Comparison of ENCODE assay signal across 30 mouse cellular contexts in genomic region chr12:11224722-11225121, GRCm38 (mm10). TPM values are rescaled to one million over a fixed set of nuclear protein-coding genes. Genes with fewer than 3 reads are reported as not detected.
A peak's percentile ranks its signal among the peaks of the same experiment; 100 is the strongest.
DNase-seq lines count a peak whose midpoint lies in the region; ATAC-seq lines count a peak whose summit lies in the region.
"Had no signal": no experiment of that assay in that cellular context is flagged by ENCODE, and none has a peak within 500 bp of the region (broad histone marks: within the 10 kb centered on the region; RNA-seq: fewer than 3 reads in every experiment).

No protein-coding gene starts in this region.

- no peak overlapping the region for H3K9ac ChIP-seq in heart, embryonic 12.5 days
- no peak overlapping the region for H3K9ac ChIP-seq in hindbrain, embryonic 11.5 days (ENCODE audit: low read depth, low read length)
- no peak overlapping the region for H3K9ac ChIP-seq in hindbrain, embryonic 14.5 days
- H3K9ac ChIP-seq: forebrain, postnatal 0 days; hindbrain, embryonic 15.5 days; intestine, embryonic 15.5 days; limb, embryonic 15.5 days; liver, embryonic 14.5 days; lung, embryonic 14.5 days; stomach, embryonic 15.5 days had no signal

- H3K36me3 ChIP-seq in heart, embryonic 12.5 days, result no peaks in the 10 kb centered on the region
- no peaks in the 10 kb centered on the region for H3K36me3 ChIP-seq in hindbrain, embryonic 11.5 days (ENCODE audit: control insufficient read depth, insufficient read depth, low read length)
- H3K36me3 ChIP-seq in hindbrain, embryonic 14.5 days (replicated peaks; ENCODE audit: control insufficient read depth, insufficient read depth), result no peaks in the 10 kb centered on the region
- no peaks in the 10 kb centered on the region for H3K36me3 ChIP-seq in limb, embryonic 10.5 days
- H3K36me3 ChIP-seq: hindbrain, embryonic 15.5 days; intestine, embryonic 15.5 days; limb, embryonic 15.5 days; stomach, embryonic 15.5 days had no signal

- no peak overlapping the region for H3K27ac ChIP-seq in heart, embryonic 12.5 days (ENCODE audit: poor library complexity, severe bottlenecking)
- no peak overlapping the region for H3K27ac ChIP-seq in hindbrain, embryonic 11.5 days (ENCODE audit: low read depth, low read length)
- H3K27ac ChIP-seq in hindbrain, embryonic 14.5 days, result no peak overlapping the region
- H3K27ac ChIP-seq in limb, embryonic 10.5 days, result 0 out of 2 replicates have a peak overlapping the region, but pooled peaks have one; percentile 50
- H3K27ac ChIP-seq: hindbrain, embryonic 15.5 days; intestine, embryonic 15.5 days; limb, embryonic 15.5 days; liver, embryonic 14.5 days; stomach, embryonic 15.5 days had no signal

- peaks cover 34% of the 10 kb centered on the region for H3K4me1 ChIP-seq in heart, embryonic 12.5 days (replicated peaks)
- 0 out of 2 replicates have a peak, but pooled peaks cover 2% of the 10 kb centered on the region for H3K4me1 ChIP-seq in hindbrain, embryonic 11.5 days (replicated peaks; ENCODE audit: control insufficient read depth, insufficient read depth, low read length)
- H3K4me1 ChIP-seq in hindbrain, embryonic 14.5 days (replicated peaks; ENCODE audit: control insufficient read depth, insufficient read depth, low read length), result peaks cover 10% of the 10 kb centered on the region; the same call in 1 of the 2 replicates
- H3K4me1 ChIP-seq in limb, embryonic 10.5 days, result peaks cover 27% of the 10 kb centered on the region
- H3K4me1 ChIP-seq: intestine, embryonic 15.5 days; limb, embryonic 15.5 days; stomach, embryonic 15.5 days had no signal

- ATAC-seq in heart, embryonic 12.5 days (ENCODE audit: insufficient number of reproducible peaks, low FRiP score), result no peak
- ATAC-seq in hindbrain, embryonic 11.5 days (ENCODE audit: low FRiP score), result no peak
- no peak for ATAC-seq in hindbrain, embryonic 14.5 days (ENCODE audit: low FRiP score)
- ATAC-seq: activated CD4-positive, CD25-positive, alpha-beta regulatory T cell, adult 4 months; forebrain, postnatal 0 days; intestine, embryonic 15.5 days had no signal

- 2% methylated on average over 5 of the region's 5 CpGs for WGBS in heart, embryonic 12.5 days
- 4% methylated on average over 5 of the region's 5 CpGs for WGBS in hindbrain, embryonic 11.5 days
- 2% methylated on average over 5 of the region's 5 CpGs for WGBS in hindbrain, embryonic 14.5 days
- 12% methylated on average over 5 of the region's 5 CpGs for WGBS in limb, embryonic 10.5 days

- H3K4me2 ChIP-seq in heart, embryonic 12.5 days, result peak overlapping the region; percentile 49
- no peak overlapping the region for H3K4me2 ChIP-seq in hindbrain, embryonic 11.5 days (replicated peaks; ENCODE audit: low read depth, low read length)
- H3K4me2 ChIP-seq in hindbrain, embryonic 14.5 days (replicated peaks), result no peak overlapping the region
- H3K4me2 ChIP-seq: hindbrain, embryonic 15.5 days; intestine, embryonic 15.5 days; limb, embryonic 15.5 days; lung, embryonic 14.5 days; stomach, embryonic 15.5 days had no signal

- intact Hi-C loops in heart, postnatal 14 days (cut with DNase I), result no loop called here

- DNase-seq in embryo, embryonic 10 days (ENCODE audit: low spot score), result peak; percentile 35
- DNase-seq in embryo, embryonic 9.5 days (ENCODE audit: extremely low spot score), result no peak
- DNase-seq in heart, postnatal 14 days, result no peak
- peak; percentile 10 for DNase-seq in hindbrain, embryonic 11.5 days (ENCODE audit: low spot score)
- DNase-seq in hindbrain, embryonic 14.5 days (ENCODE audit: low spot score), result no peak
- no peak for DNase-seq in limb, embryonic 10.5 days (ENCODE audit: low spot score)
- DNase-seq: adrenal gland, adult 8-10 months; cerebellum, adult 11-12 months; cerebellum, postnatal 10 days; forebrain, postnatal 0 days; gastrocnemius, postnatal 14 days; heart, postnatal 10 days; kidney, adult 8-10 months; kidney, postnatal 4 days; lung, embryonic 14.5 days; lung, postnatal 4 days; thymus, postnatal 25 days had no signal

- H3K9me3 ChIP-seq in heart, embryonic 12.5 days (replicated peaks), result no peaks in the 10 kb centered on the region
- H3K9me3 ChIP-seq in hindbrain, embryonic 11.5 days (ENCODE audit: control insufficient read depth, low read length), result no peaks in the 10 kb centered on the region
- H3K9me3 ChIP-seq in hindbrain, embryonic 14.5 days (ENCODE audit: control insufficient read depth, low read length), result no peaks in the 10 kb centered on the region
- no peaks in the 10 kb centered on the region for H3K9me3 ChIP-seq in limb, embryonic 10.5 days (replicated peaks)
- H3K9me3 ChIP-seq: hindbrain, embryonic 15.5 days; intestine, embryonic 15.5 days; limb, embryonic 15.5 days; stomach, embryonic 15.5 days had no signal

- no peaks in the 10 kb centered on the region for H3K27me3 ChIP-seq in heart, embryonic 12.5 days (replicated peaks)
- no peaks in the 10 kb centered on the region for H3K27me3 ChIP-seq in hindbrain, embryonic 11.5 days (ENCODE audit: control insufficient read depth, insufficient read depth, low read length)
- H3K27me3 ChIP-seq in hindbrain, embryonic 14.5 days (ENCODE audit: control insufficient read depth, insufficient read depth, low read length), result no peaks in the 10 kb centered on the region
- no peaks in the 10 kb centered on the region for H3K27me3 ChIP-seq in limb, embryonic 10.5 days (ENCODE audit: low read depth, poor library complexity, severe bottlenecking)
- H3K27me3 ChIP-seq: hindbrain, embryonic 15.5 days; intestine, embryonic 15.5 days; limb, embryonic 15.5 days; stomach, embryonic 15.5 days had no signal

- no peak overlapping the region for H3K4me3 ChIP-seq in heart, embryonic 12.5 days
- H3K4me3 ChIP-seq in hindbrain, embryonic 11.5 days (ENCODE audit: low read depth, low read length), result no peak overlapping the region
- H3K4me3 ChIP-seq in hindbrain, embryonic 14.5 days (replicated peaks; ENCODE audit: low read length), result no peak overlapping the region
- no peak overlapping the region for H3K4me3 ChIP-seq in limb, embryonic 10.5 days
- H3K4me3 ChIP-seq: hindbrain, embryonic 15.5 days; intestine, embryonic 15.5 days; limb, embryonic 15.5 days; stomach, embryonic 15.5 days had no signal

RNA-seq across cellular contexts. Expression of gene Msgn1, which starts 15.9 kb away (rescaled TPM):
- not detected in 2 replicates for polyA plus RNA-seq in heart, embryonic 12.5 days (2016; fragmentation: Nextera tagmentation; extraction: Ambion mirVana)
- not detected for total RNA-seq in heart, postnatal 14 days (2021)
- polyA plus RNA-seq in hindbrain, embryonic 11.5 days (2014; fragmentation: Nextera tagmentation; extraction: Ambion mirVana), result not detected in 2 replicates
- not detected in 2 replicates for polyA plus RNA-seq in hindbrain, embryonic 14.5 days (2014; fragmentation: Nextera tagmentation; extraction: Ambion mirVana)
- polyA plus RNA-seq in limb, embryonic 10.5 days (2016; fragmentation: Nextera tagmentation; extraction: Ambion mirVana), result 0.26 TPM in 1 of 2 replicates, not detected in the other
- total RNA-seq: adrenal gland, adult 8-10 months; forebrain, postnatal 0 days; gastrocnemius, postnatal 14 days; heart, postnatal 10 days; left cerebral cortex, adult 18-20 months; left cerebral cortex, postnatal 25 days; megakaryocyte-erythroid progenitor cell, adult 5-6 weeks; midbrain, postnatal 0 days had no signal
- polyA plus RNA-seq: activated CD4-positive, CD25-positive, alpha-beta regulatory T cell, adult 4 months; cortical plate, adult 2 months; forebrain, postnatal 0 days; hindbrain, embryonic 15.5 days; intestine, embryonic 15.5 days; limb, embryonic 15.5 days; liver, embryonic 14.5 days; lung, embryonic 14.5 days; midbrain, postnatal 0 days; neural tube, embryonic 14.5 days; stomach, embryonic 15.5 days had no signal

RNA-seq across cellular contexts. Expression of gene Gen1, which starts 40.9 kb away (rescaled TPM):
- 7.4 and 8.3 TPM in 2 replicates for polyA plus RNA-seq in heart, embryonic 12.5 days (2016; fragmentation: Nextera tagmentation; extraction: Ambion mirVana)
- 1 to 10 TPM; 1.9 to 2.4 TPM for total RNA-seq in heart, postnatal 14 days (2021)
- 13.1 and 15.8 TPM in 2 replicates for polyA plus RNA-seq in hindbrain, embryonic 11.5 days (2014; fragmentation: Nextera tagmentation; extraction: Ambion mirVana)
- 2.0 and 2.7 TPM in 2 replicates for polyA plus RNA-seq in hindbrain, embryonic 14.5 days (2014; fragmentation: Nextera tagmentation; extraction: Ambion mirVana)
- polyA plus RNA-seq in limb, embryonic 10.5 days (2016; fragmentation: Nextera tagmentation; extraction: Ambion mirVana), result 21.9 and 23.1 TPM in 2 replicates

RNA-seq across cellular contexts. Expression of gene Smc6, which starts 41.0 kb away (rescaled TPM):
- 124 and 125 TPM in 2 replicates for polyA plus RNA-seq in heart, embryonic 12.5 days (2016; fragmentation: Nextera tagmentation; extraction: Ambion mirVana)
- 10 to 100 TPM; 41.2 to 45.0 TPM for total RNA-seq in heart, postnatal 14 days (2021)
- polyA plus RNA-seq in hindbrain, embryonic 11.5 days (2014; fragmentation: Nextera tagmentation; extraction: Ambion mirVana), result 122 and 154 TPM in 2 replicates
- 88.4 and 92.7 TPM in 2 replicates for polyA plus RNA-seq in hindbrain, embryonic 14.5 days (2014; fragmentation: Nextera tagmentation; extraction: Ambion mirVana)
- polyA plus RNA-seq in limb, embryonic 10.5 days (2016; fragmentation: Nextera tagmentation; extraction: Ambion mirVana), result 137 and 143 TPM in 2 replicates

Comparison
In these comparisons a context has a peak if more than half of its experiments do, and no peak if none do; other contexts are left out.
1. DNase-seq: peak in embryo, embryonic 10 days (single experiment) and hindbrain, embryonic 11.5 days (single experiment); none in embryo, embryonic 9.5 days (single experiment), heart, postnatal 14 days (0 of 2), hindbrain, embryonic 14.5 days (single experiment) and limb, embryonic 10.5 days (single experiment).